Mouse (Mus musculus) adrenal gland, postnatal 36 days (tissue): ENCODE measurements around the gene D13Ertd608e. TPM values are rescaled to one million over a fixed set of nuclear protein-coding genes. Genes with fewer than 3 reads are reported as not detected.

ENCODE experiments used
- total RNA-seq, 2 experiments: library from RNA; stranded (reverse); gene quantifications; 2 replicates each; pipeline ENCODE4 v1.2.3; 2021

Gene D13Ertd608e
- total RNA-seq, 2 experiments from 2014 or later: not detected

Other genes starting within 250 kb of the D13Ertd608e start
- under 1 TPM; 0.17 to 0.56 TPM for gene Ccl28, start 212.2 kb upstream of the D13Ertd608e start, total RNA-seq
- gene Hmgcs1, start 145.6 kb upstream of the D13Ertd608e start, total RNA-seq: 100 to 1,000 TPM; 300 to 363 TPM
- 1 to 10 TPM in 1 of 2 experiments, under 1 TPM in 1; 0.83 to 3.2 TPM for gene Nim1k, start 80.1 kb upstream of the D13Ertd608e start, total RNA-seq
- 10 to 100 TPM; 35.5 to 43.9 TPM for gene Zfp131, start 45.1 kb upstream of the D13Ertd608e start, total RNA-seq
- not detected for gene AF067063, start 5.8 kb upstream of the D13Ertd608e start, total RNA-seq
- not detected for gene Tcstv1, start 58.8 kb downstream of the D13Ertd608e start, total RNA-seq
- gene Gm21761, start 93.3 kb downstream of the D13Ertd608e start, total RNA-seq: not detected
- not detected for gene B020031M17Rik, start 114.8 kb downstream of the D13Ertd608e start, total RNA-seq
- not detected for gene Gm36079, start 191.0 kb downstream of the D13Ertd608e start, total RNA-seq
- gene Gm21188, start 216.2 kb downstream of the D13Ertd608e start, total RNA-seq: under 1 TPM; 0.26 to 0.53 TPM